Mouse (Mus musculus): ENCODE measurements around the gene Plet1. TPM values are rescaled to one million over a fixed set of nuclear protein-coding genes. Genes with fewer than 3 reads are reported as not detected.

Gene Plet1
- total and polyA plus RNA-seq, 2 experiments from 2014 or later: 0.33 to 0.80 TPM

GRCm38 (mm10) chr9:50490836-50491235, 3.5 kb upstream of the Plet1 start:
- H3K27ac ChIP-seq (ENCODE audit: low read depth, low read length): no peak overlapping the region
- no peak overlapping the region for H3K9ac ChIP-seq (replicated peaks; ENCODE audit: low read length, poor library complexity, severe bottlenecking)
- H3K4me2 ChIP-seq (ENCODE audit: low read depth, low read length, poor library complexity, severe bottlenecking): no peak overlapping the region
- DNase-seq (ENCODE audit: low spot score) (no peak), ATAC-seq (ENCODE audit: low FRiP score) (no peak)
- H3K4me3 ChIP-seq (ENCODE audit: low read depth, low read length): no peak overlapping the region
- no peaks in the 10 kb centered on the region for H3K4me1 ChIP-seq (ENCODE audit: insufficient read depth, low read length)
- H3K27me3 ChIP-seq (ENCODE audit: insufficient read depth, low read length): no peaks in the 10 kb centered on the region
- no peak for TF ChIP-seq CTCF (IDR thresholded peaks at IDR 0.05)
- no peaks in the 10 kb centered on the region for H3K36me3 ChIP-seq (ENCODE audit: insufficient read depth, low read length)
- H3K9me3 ChIP-seq (ENCODE audit: low read length): no peaks in the 10 kb centered on the region

DNA sequence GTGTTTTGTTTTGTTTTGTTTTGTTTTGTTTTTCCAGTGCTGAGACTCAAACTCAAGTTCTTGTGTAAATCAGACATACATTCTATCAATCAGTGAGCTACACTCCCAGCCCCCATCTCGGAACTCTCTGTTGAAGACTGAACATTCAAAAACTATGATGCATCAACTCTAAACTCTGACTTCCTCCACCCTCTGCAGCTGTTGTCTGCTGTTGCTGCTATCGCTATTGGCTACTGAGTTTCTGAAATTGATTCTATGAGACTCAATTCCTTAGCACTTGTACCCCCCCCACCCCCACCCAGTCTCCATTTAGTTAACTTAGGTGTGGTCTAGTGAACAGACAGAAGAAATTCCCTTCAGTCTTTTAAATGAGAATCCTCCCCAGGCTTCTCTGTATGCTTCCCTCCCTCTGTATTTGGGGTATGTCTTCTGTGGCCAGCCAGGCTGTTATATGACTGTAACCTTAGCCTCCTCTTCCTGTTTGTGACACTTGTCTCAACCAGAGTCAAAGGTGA, 2.7 kb upstream of the Plet1 start:
- Histone ChIP-seq H3K4me3 (ENCODE audit: low read depth, low read length) (no peak overlapping the region), H3K4me1 (ENCODE audit: insufficient read depth, low read length) (no peaks in the 10 kb centered on the region), H3K4me2 (ENCODE audit: low read depth, low read length, poor library complexity, severe bottlenecking) (no peak overlapping the region), H3K9me3 (ENCODE audit: low read length) (no peaks in the 10 kb centered on the region), H3K9ac (replicated peaks; ENCODE audit: low read length, poor library complexity, severe bottlenecking) (no peak overlapping the region), H3K27ac (ENCODE audit: low read depth, low read length) (no peak overlapping the region), H3K36me3 (ENCODE audit: insufficient read depth, low read length) (no peaks in the 10 kb centered on the region), H3K27me3 (ENCODE audit: insufficient read depth, low read length) (no peaks in the 10 kb centered on the region)
- DNase-seq (ENCODE audit: low spot score): no peak
- ATAC-seq (ENCODE audit: low FRiP score): no peak
- no peak for TF ChIP-seq CTCF (IDR thresholded peaks at IDR 0.05)
- WGBS: 88% methylated on average over 2 of the region's 2 CpGs

- no peak overlapping the region for H3K9ac ChIP-seq (replicated peaks; ENCODE audit: low read length, poor library complexity, severe bottlenecking)
- H3K27me3 ChIP-seq (ENCODE audit: insufficient read depth, low read length): no peaks in the 10 kb centered on the region
- H3K4me3 ChIP-seq (ENCODE audit: low read depth, low read length): no peak overlapping the region
- H3K4me2 ChIP-seq (ENCODE audit: low read depth, low read length, poor library complexity, severe bottlenecking): no peak overlapping the region
- DNase-seq (ENCODE audit: low spot score) (no peak), ATAC-seq (ENCODE audit: low FRiP score) (no peak)
- 84% methylated on average over 2 of the region's 2 CpGs for WGBS
- no peak overlapping the region for H3K27ac ChIP-seq (ENCODE audit: low read depth, low read length)
- TF ChIP-seq CTCF (IDR thresholded peaks at IDR 0.05): no peak
- H3K9me3 ChIP-seq (ENCODE audit: low read length): no peaks in the 10 kb centered on the region
- H3K36me3 ChIP-seq (ENCODE audit: insufficient read depth, low read length): no peaks in the 10 kb centered on the region
- H3K4me1 ChIP-seq (ENCODE audit: insufficient read depth, low read length): no peaks in the 10 kb centered on the region
These were observed 548 bp upstream of the Plet1 start for GRCm38 (mm10) chr9:50493777-50494176.

GRCm38 (mm10) chr9:50495405-50496150, 1.3 kb downstream of the Plet1 start:
- WGBS: 71% methylated on average over 10 of the region's 10 CpGs
- TF ChIP-seq CTCF (IDR thresholded peaks at IDR 0.05): no peak
- Histone ChIP-seq H3K4me2 (ENCODE audit: low read depth, low read length, poor library complexity, severe bottlenecking) (no peak overlapping the region), H3K4me3 (ENCODE audit: low read depth, low read length) (no peak overlapping the region), H3K27me3 (ENCODE audit: insufficient read depth, low read length) (no peaks in the 10 kb centered on the region), H3K27ac (ENCODE audit: low read depth, low read length) (no peak overlapping the region), H3K36me3 (ENCODE audit: insufficient read depth, low read length) (no peaks in the 10 kb centered on the region), H3K9ac (replicated peaks; ENCODE audit: low read length, poor library complexity, severe bottlenecking) (no peak overlapping the region), H3K4me1 (ENCODE audit: insufficient read depth, low read length) (no peaks in the 10 kb centered on the region), H3K9me3 (ENCODE audit: low read length) (no peaks in the 10 kb centered on the region)
- ATAC-seq (ENCODE audit: low FRiP score) (no peak), DNase-seq (ENCODE audit: low spot score) (peak; percentile 9)

GRCm38 (mm10) chr9:50496151-50496505, 1.8 kb downstream of the Plet1 start:
- Histone ChIP-seq H3K4me3 (ENCODE audit: low read depth, low read length) (no peak overlapping the region), H3K36me3 (ENCODE audit: insufficient read depth, low read length) (no peaks in the 10 kb centered on the region), H3K4me2 (ENCODE audit: low read depth, low read length, poor library complexity, severe bottlenecking) (no peak overlapping the region), H3K27me3 (ENCODE audit: insufficient read depth, low read length) (no peaks in the 10 kb centered on the region), H3K9ac (replicated peaks; ENCODE audit: low read length, poor library complexity, severe bottlenecking) (no peak overlapping the region), H3K27ac (ENCODE audit: low read depth, low read length) (no peak overlapping the region), H3K4me1 (ENCODE audit: insufficient read depth, low read length) (no peaks in the 10 kb centered on the region), H3K9me3 (ENCODE audit: low read length) (no peaks in the 10 kb centered on the region)
- DNase-seq (ENCODE audit: low spot score) (no peak), ATAC-seq (ENCODE audit: low FRiP score) (no peak)
- 17% methylated on average over 6 of the region's 6 CpGs for WGBS
- no peak for TF ChIP-seq CTCF (IDR thresholded peaks at IDR 0.05)

- Histone ChIP-seq H3K4me1 (ENCODE audit: insufficient read depth, low read length) (no peaks in the 10 kb centered on the region), H3K4me3 (ENCODE audit: low read depth, low read length) (no peak overlapping the region), H3K27me3 (ENCODE audit: insufficient read depth, low read length) (no peaks in the 10 kb centered on the region), H3K4me2 (ENCODE audit: low read depth, low read length, poor library complexity, severe bottlenecking) (no peak overlapping the region), H3K36me3 (ENCODE audit: insufficient read depth, low read length) (no peaks in the 10 kb centered on the region), H3K27ac (ENCODE audit: low read depth, low read length) (no peak overlapping the region), H3K9me3 (ENCODE audit: low read length) (no peaks in the 10 kb centered on the region), H3K9ac (replicated peaks; ENCODE audit: low read length, poor library complexity, severe bottlenecking) (no peak overlapping the region)
- 21% methylated on average over 6 of the region's 6 CpGs for WGBS
- DNase-seq (ENCODE audit: low spot score): no peak
- ATAC-seq (ENCODE audit: low FRiP score): no peak
- TF ChIP-seq CTCF (IDR thresholded peaks at IDR 0.05): no peak
These were observed 2.2 kb downstream of the Plet1 start for GRCm38 (mm10) chr9:50496546-50496945.

Measured in midbrain, postnatal 0 days (tissue).